Mouse (Mus musculus) lung, postnatal 0 days (tissue): Measurements from ENCODE around the gene Calu.

ENCODE experiments used
- CTCF ChIP-seq: IDR thresholded peaks from 2 replicates; pipeline ENCODE4 v1.5.1; 2016; ENCODE audit warnings: antibody characterized with exemption, mild to moderate bottlenecking
- EP300 ChIP-seq: IDR thresholded peaks from 2 replicates; pipeline ENCODE4 v1.6.1; 2016; ENCODE audit warnings: antibody characterized with exemption, mild to moderate bottlenecking, control low read depth

DNA sequence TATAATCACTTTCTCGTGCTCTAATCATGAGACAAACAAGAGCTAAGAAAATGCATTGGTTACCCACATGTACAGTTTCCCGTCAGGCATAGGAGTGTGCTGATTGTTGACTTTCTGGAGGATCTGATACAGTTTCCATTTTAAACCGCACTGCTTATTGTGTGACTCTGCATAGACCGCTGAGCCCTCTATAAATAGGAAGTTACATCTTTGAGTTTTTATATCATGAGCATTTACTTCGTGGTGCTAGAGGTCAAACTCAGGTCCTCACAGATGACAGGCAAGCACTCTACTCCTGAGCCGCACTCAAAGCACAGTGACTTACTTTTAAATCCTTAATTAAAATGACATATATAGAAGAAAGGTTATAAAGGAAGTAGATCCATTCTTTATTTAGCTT, 12.3 kb downstream of the Calu start:
- TF ChIP-seq CTCF (no peak), EP300 (no peak)
